Mouse (Mus musculus) right cerebral cortex, adult 18-20 months (tissue): Measurements from ENCODE around the gene Itgb8.

ENCODE experiments used
- DNase-seq: peaks from one replicate; pipeline ENCODE4 v3.0.0; 2022; ENCODE audit warnings: mixed read lengths

Itgb8 gene

DNA sequence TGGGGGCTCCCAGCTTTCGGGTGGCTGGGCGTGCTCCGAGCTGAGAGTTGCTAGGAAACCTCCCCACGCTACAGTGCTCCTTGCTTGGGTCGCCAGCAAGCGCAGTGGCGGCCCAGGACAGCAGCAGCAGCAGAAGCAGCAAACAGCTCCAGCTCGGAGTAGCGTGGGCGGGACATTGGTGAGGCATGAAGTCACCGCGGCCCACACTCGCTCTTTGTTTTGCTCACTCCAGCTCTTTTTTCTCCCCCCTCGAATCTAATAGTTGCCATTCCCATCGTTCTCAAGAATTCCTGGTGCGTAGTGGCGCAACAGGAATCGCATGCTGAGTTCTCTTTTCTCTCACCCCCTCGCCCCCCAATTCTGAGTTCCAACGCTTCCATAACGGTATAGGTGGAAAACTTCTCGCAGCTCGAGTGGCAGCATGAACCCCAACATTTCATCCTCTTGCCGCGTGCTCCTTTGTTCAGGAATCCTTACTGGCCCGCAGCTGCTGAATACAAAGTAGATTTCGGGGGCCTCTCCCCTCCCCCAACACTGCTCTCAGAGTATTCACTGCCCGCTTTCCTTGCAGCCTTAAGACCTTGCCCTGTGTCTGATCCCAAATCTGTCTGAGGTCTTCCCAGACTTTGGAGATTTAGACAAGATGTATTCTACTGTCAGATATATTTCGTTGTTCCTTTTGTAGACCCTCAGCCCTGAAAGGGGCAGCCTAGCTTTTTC is at the start of gene Itgb8:
Itgb8 (minus strand) TSS at position 107 of the 720 bp plus-strand sequence.
- DNase-seq = peak; percentile 94

DNA sequence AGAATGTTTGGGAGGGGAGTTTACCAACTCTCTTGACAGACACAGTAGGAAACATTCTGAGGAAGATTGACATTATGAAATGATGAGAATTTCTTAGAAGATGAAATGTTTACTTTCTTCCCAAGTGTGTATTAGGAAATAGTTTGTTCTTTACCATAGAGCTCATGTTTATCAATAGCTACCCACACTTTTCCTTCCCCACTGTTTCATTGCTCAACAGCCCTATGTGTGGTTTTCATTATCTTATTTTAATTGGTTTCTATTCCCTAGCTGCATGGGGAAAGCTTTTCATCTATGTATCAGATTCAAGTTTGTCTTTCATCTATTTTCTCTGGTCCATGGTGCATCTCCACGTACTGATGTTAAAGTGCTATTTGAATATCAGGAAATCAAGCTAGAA is 37.7 kb upstream of the Itgb8 start:
- no peak for DNase-seq

GRCm38 (mm10) chr12:119273605-119274004 is 35.0 kb upstream of the Itgb8 start:
- DNase-seq = no peak

GRCm38 (mm10) chr12:119271964-119272363 is 33.4 kb upstream of the Itgb8 start:
- peak; percentile 3 for DNase-seq

DNA sequence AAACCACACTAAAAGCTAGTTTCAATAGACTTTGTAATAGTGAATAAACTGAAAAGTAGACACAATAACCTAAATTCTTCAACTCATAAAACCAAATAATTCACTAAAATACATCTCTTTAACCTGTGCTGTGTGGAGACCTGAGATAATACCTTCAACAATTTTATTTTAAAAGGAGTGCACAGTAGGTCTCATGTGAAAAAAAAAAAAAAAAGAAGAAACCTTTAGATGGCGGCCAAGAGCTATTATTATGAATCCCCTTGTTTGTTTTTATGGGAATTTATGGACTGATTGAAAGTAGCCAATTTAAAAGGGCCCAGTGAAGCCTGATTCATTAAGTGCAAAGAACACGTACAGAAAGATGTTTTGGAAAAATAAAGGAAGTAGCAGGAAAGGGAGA is 31.4 kb upstream of the Itgb8 start:
- DNase-seq = no peak

GRCm38 (mm10) chr12:119268723-119269122 is 30.1 kb upstream of the Itgb8 start:
- DNase-seq = no peak

GRCm38 (mm10) chr12:119264506-119264905 is 25.9 kb upstream of the Itgb8 start:
- no peak for DNase-seq

DNA sequence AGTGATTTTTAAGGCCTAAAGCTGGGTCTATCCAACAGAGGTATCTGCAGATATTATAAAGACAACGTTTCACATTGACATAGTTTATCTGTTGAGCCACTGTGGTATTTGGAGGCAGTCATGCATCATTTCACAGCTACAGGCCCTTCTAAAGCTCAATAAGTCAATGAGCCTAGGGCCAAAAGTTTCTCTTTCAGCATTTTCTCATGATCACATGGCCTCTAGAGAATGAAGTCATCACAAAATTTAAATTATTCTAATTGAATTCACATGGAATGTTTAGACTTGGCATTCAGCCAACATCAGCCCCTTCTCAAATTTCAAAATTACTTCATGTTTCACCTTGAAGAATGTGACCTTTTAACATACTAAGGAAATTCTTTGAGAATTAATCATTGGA is 10.0 kb upstream of the Itgb8 start:
- no peak for DNase-seq

GRCm38 (mm10) chr12:119241071-119241470 is 2.5 kb upstream of the Itgb8 start:
- no peak for DNase-seq

- peak; percentile 78 for DNase-seq
Observed at GRCm38 (mm10) chr12:119237921-119238695, 494 bp downstream of the Itgb8 start.

- DNase-seq = no peak
Observed at GRCm38 (mm10) chr12:119237241-119237920, 1.2 kb downstream of the Itgb8 start.

DNA sequence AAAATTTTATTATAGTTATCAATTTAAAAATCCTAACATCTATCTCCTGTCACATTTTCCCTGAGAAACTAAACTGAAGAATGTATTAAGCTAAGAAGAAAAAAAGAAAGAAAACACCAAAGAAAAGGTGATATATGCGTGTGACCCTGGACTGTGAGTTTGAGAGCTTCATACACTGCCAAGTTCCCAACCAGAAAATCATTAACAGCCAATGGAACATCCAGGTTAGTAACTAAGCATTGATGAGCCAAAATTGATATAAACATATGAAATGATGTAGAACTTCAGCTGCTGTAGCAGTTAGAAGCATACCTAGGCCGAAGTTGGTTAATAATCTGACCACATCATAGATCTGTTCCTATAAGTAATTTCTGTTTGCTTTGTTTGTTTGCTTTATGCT is 6.8 kb downstream of the Itgb8 start:
- no peak for DNase-seq

GRCm38 (mm10) chr12:119230444-119230843 is 8.2 kb downstream of the Itgb8 start:
- no peak for DNase-seq

DNA sequence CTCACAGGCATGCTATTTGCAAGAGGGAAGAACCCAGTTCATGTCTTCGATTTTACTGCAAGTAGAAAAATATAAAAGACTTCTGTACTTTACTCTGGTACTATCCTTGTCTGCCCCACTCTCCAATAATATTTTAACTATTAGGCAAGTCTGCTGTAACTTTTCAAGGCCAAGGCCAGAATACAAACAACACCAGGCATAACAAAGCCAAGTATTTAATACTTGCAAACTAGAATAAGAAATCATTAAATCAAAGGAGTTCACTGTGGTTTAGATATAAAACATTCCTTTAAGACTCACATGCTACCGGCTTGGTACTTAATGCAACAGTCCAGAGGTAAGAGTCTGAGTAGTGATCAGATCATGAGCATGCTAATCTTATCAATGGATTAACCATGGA is 9.0 kb downstream of the Itgb8 start:
- no peak for DNase-seq

DNA sequence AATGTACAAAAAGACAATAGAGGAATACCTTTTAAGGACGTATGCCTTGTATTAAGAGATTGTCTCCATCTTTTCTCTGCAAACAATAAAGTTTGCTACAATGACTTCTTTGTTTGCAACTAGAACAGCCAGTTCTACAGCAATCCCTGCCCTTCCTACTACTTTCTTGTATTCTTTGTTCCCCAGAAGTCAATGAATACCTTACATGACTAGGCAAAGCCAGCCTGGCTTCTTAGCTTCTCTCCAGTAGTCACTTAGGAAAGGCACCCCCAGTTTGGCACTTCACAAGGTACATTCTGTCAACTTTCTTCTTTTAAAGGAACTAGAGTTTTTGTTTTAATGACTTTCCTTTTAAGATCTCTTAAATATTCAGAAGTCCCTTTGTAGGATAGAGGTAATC is 10.7 kb downstream of the Itgb8 start:
- no peak for DNase-seq

DNA sequence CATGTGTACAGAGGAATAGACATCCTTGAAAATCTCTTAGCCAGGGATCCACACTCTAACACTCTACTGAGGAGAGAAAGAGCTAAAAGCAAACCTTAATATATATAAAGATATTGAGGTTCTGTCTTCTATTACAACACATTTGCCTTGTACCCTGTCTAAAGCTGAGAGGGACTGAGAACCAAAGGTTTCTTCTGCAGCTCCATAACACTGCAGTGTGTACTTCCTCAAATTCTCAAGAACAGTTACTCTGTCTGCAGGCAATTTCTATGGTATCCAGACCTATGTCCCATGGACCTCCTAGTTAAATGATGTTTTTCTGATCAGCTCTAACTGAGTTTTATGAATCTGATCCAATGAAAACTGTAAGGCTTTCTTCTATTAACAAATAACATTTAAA is 13.9 kb downstream of the Itgb8 start:
- DNase-seq = no peak

DNA sequence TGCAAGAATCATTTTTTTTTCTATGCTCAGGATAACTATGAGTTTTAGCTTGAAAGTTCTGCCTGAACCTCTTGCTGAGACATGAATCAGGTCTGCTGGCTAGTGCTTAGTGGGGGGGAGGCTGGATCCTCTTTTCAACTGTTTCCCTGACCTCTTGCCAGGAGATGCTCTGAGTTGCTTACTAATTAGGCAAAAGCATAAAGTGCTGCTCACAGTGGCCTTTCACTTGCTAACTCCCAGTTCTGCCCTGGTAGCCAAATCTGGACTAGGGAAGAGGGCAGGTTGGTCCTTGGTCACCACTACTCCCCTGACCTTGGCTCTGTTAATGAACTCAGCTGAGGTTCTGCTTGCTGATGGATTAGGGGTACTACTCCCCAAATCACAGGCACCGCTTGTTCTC is 19.2 kb downstream of the Itgb8 start:
- no peak for DNase-seq

DNA sequence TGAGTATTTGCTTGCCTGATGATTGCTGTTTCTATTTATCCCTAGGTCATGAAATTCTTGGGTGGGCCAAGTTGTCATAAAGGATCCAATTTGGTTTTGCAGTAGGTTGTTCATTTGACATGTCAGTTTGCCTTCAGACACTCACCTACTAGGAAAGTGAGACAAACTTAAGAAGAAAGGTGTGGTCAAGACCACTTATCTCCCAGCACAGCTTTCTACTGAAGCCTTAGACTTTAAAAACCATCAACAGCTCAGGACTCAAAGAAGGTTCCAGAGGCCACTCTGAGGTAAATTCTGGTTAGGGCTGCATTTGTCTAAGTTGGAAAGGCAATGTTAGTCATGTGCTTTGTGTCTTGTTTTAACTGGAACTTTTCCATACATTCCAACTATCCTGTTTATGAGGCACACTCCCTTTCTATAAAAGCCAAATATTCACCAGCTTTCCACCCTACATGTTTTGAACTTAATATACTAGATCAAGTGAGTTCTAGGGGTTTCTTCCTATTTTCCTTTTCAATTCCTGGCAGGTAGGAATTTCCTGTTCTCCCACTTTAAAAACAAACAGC is 20.8 kb downstream of the Itgb8 start:
- no peak for DNase-seq

DNA sequence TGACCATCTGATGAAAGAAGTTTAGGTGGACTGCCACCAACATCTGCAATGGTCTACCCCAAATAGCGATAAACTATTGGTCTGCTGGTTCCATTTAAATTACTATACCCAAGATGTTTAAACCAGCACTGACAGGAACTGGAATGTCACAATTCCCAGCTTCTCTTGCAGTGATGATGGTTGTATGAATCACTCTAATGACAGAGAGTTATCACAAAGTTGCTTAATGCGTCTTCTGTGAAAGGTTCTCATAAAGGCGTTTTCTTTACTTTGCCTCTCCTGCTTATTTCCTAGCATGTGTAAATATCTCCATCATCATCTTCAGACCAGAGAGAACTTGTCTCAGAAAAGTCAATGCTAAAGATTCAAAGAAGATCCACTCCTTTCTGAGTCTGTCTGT is 23.4 kb downstream of the Itgb8 start:
- DNase-seq = no peak

- DNase-seq = no peak
Observed at GRCm38 (mm10) chr12:119211533-119211932, 27.1 kb downstream of the Itgb8 start.

DNA sequence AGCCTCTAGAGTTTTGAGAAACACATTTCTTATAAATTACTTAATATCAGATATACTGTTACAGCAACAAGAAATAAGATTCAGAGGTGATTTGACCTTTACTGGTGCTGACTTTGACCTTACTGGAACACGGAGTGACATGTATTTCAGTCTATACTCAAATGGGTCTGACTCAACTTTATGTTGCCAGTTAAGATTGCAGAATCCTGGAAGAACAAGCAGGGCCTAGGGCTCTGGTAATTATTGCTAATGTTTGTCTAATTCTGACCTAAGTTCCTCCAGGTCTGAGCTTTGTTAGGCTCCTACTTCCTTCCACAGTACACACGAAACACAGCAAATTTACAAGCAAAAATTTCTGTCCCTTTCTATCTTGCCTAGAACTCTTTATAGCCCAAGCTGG is 28.0 kb downstream of the Itgb8 start:
- DNase-seq = no peak

GRCm38 (mm10) chr12:119210073-119210425 is 28.6 kb downstream of the Itgb8 start:
- no peak for DNase-seq

DNA sequence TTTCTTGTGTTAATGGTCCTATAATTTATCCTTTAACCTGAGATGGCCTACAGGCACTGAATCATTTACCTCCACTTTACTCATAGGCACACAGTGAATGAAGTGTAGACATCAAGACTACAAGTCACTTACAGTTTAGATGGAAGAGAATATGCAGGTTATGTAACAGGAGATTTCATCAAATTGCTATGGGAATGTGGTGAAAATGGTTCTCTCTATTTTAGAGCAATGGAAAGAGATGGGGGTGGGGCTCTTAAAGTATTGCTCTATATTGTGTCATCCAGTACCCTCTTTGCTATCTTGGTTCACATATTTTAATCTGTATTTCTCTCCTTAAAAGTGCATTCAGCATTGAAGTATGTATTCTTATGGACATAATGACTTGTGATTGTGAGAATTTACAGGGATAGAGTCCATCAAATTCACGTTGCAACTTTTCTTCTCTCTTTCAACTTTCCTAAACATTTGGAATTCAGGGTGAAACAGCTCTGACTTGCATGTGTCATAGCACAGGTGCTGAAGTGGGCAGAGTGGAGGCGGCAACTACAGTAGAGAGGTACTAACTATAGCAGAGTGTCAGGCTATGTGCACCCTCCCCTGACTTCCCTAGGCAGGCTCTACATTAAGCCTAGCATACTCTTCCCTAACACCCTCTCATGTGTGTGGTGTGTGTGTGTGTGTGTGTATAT is 29.1 kb downstream of the Itgb8 start:
- DNase-seq = peak; percentile 70
